Mouse (Mus musculus) brain, embryonic 14.5 days (tissue): Measurements from ENCODE around the gene Rad9a.

Experiments used
- CTCF ChIP-seq: fragments of 200-500 bp; IDR thresholded peaks from 2 replicates; pipeline ENCODE4 v1.5.1; 2012; ENCODE audit warnings: inconsistent platforms, mild to moderate bottlenecking, moderate library complexity, borderline replicate concordance; ENCODE audit not compliant: insufficient read depth, insufficient read length; ENCODE audit errors: extremely low read depth
- POLR2A ChIP-seq: fragments of 200-500 bp; IDR thresholded peaks from 2 replicates; pipeline ENCODE4 v1.6.1; 2012; ENCODE audit warnings: mild to moderate bottlenecking, inconsistent platforms, borderline replicate concordance; ENCODE audit not compliant: poor library complexity, insufficient read depth, insufficient read length, severe bottlenecking; ENCODE audit errors: extremely low read depth

- no peak for TF ChIP-seq POLR2A
- no peak for TF ChIP-seq CTCF
Observed at GRCm38 (mm10) chr19:4211891-4212588, 10.6 kb upstream of the Rad9a start.
